Mouse (Mus musculus) urinary bladder, postnatal 4 days (tissue): ENCODE measurements around the gene Rpp25l.

Experiments used
- DNase-seq, 2 experiments: peaks; one replicate each; pipeline ENCODE4 v3.0.0; 2021 to 2022; ENCODE audit warnings: low spot score in 2 of 2

The Rpp25l gene

DNA sequence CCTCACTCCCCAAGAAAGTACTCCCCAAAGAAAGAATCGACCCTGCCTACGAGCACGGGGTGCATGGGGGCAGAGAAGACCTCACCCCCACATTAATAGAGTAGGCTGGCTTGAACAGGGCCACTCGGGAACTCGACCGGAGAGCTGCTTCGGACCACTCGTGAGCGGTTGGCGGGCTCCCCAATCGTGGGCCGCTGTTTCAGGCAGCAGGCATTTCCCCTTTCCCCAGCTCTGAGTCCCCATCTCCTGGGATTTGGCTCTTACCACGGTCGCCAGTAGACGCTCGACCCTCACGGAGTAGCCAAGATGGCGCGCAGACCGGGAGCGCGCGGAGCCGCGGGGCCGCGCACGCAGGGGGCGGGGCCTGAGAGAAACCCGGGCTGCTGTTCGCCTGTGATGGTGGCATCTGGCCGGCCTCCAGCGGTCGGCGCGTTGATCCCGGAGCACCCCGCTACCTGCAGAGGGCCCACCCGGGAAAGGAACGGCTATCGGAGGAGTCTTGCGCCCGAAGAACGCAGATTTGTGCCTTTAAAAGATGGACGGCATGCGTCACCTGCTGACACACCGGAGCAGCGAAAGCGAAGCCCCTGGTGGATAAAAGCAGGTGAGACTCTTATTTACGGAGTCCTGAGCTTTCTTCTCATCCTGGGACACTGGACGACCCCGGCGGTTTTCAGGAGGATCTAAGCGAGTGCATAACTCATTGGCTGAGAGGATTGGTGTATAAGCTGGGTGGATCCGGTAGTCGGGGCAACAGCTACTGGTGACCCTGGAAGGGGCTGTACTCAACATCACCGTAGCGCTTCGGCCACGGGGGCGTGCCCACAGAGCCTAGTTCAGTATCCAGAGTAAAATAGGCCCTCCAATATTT lies at the start of gene Rpp25l:
TSS of gene Rpp25l (minus strand) at position 338 of the 871 bp plus-strand sequence.
- peak; percentile 80 to 83 for DNase-seq

DNA sequence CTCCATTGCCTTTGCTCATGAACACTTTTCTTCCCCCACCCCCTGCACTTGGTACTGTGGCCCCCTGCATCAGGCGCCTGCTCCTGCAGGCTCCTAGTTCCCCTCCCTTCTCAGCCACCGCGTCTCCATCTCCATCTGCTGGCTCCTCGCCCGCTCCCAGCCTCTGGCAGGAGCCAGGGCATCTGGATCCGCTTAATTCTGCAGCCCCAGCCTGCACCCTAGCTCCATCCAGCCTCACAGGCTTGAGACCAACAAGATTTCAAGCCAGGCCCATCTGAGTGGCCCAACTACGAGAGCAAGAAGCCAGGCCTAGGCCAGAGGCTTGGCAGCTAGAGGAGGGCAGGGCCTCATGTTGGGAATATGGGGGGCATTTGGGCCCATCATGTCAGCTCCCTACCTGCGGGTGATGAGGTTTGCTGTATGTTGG lies 49.4 kb upstream of the Rpp25l start:
- peak; percentile 64 to 81 for DNase-seq

- DNase-seq: peak in 1 of 2 experiments; percentile 72
These were observed 48.9 kb upstream of the Rpp25l start for GRCm38 (mm10) chr4:41762099-41762687.

- no peak for DNase-seq
These were observed 48.3 kb upstream of the Rpp25l start for GRCm38 (mm10) chr4:41761680-41762079.

- DNase-seq: no peak
These were observed 47.6 kb upstream of the Rpp25l start for GRCm38 (mm10) chr4:41760911-41761310.

DNA sequence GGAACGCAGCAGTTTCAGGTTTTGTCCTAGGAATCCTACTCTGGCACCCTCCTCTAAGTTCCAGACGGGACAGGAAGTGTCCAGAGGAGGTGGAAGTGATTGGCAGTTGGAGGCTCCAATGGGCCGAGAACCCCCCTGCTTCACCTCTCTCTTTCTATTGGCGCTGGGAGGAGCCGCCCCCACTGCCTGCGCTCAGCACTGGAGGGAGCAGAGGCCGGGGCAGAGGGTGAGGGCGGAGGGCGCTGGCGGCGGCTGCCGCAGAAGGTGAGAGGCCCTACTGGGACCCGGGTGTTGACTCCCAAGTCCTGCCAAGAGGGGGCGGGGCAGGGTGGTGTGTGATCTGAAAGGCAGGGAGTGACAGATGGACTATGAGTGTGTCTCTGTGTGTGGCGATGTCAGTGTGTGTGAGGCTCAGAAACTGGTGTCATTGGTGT lies 47.0 kb upstream of the Rpp25l start:
- peak; percentile 86 to 87 for DNase-seq

- no peak for DNase-seq
These were observed 46.4 kb upstream of the Rpp25l start for GRCm38 (mm10) chr4:41759656-41760287.

DNA sequence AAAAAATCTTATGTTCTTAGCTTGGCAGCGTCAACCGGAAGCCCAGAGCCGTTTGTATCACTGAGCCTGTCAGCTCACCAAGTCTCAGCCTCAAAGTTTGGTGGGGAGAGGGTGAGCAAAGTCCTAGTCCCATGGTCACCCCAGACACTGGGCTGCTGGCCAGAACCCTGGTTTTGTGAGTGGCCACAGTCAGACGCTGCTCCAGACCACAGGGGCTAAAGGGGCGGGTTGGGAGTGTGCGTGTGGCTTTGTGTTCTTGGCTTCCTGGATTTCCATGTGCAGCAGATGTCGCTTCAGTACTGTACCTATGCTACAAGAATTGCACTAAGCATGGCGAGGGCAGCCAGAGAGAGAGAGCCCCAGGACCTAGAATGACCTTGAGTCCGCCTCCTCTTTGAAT lies 45.9 kb upstream of the Rpp25l start:
- no peak for DNase-seq

GRCm38 (mm10) chr4:41758701-41759100 lies 45.4 kb upstream of the Rpp25l start:
- no peak for DNase-seq

DNA sequence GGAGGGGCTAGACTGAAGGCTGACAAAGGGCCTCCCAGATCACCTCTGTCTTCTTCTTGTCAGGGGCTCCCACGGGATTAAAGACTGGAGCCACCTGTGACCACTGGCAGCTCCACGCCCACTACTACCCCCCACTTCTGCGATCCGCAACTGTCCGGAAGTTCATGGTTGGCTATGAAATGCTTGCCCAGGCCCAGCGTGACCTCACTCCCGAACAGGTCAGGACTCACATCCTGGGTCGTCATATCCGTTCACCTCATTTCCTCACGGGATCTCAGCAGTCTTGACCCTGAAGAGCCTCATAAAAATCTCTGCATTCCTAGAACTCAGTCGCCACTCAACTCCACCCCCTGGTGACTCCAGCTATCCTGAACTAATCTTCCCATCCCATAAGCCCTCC lies 44.7 kb upstream of the Rpp25l start:
- DNase-seq: no peak

DNA sequence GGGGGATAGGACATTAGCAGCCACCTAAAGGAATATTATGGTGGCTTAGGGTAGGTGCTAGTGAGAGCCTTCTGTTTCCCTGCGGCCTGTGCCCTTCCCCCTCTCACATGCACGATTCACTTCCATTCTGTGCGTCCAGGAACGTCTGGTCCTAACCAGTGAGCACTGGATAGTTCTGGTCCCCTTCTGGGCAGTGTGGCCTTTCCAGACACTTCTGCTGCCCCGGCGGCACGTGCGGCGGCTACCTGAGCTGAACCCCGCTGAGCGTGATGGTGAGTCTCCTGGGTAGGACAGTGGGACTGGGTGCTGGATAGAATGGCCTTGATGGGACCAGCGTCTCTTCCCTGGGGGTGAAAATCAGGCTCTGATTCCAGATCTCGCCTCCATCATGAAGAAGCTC lies 44.0 kb upstream of the Rpp25l start:
- no peak for DNase-seq

- no peak for DNase-seq
These were observed 43.1 kb upstream of the Rpp25l start for GRCm38 (mm10) chr4:41756440-41756839.

- DNase-seq: peak; percentile 79 to 80
These were observed 42.3 kb upstream of the Rpp25l start, which contains the start of gene Sigmar1 for GRCm38 (mm10) chr4:41755338-41756305. Gene Sigmar1, minus strand, starts transcription at chr4:41756157.

- no peak for DNase-seq
These were observed 41.5 kb upstream of the Rpp25l start, which contains the start of gene Galt for GRCm38 (mm10) chr4:41754797-41755337. Gene Galt, plus strand, starts transcription at chr4:41755228.

GRCm38 (mm10) chr4:41745021-41745420 lies 31.7 kb upstream of the Rpp25l start:
- DNase-seq: no peak

DNA sequence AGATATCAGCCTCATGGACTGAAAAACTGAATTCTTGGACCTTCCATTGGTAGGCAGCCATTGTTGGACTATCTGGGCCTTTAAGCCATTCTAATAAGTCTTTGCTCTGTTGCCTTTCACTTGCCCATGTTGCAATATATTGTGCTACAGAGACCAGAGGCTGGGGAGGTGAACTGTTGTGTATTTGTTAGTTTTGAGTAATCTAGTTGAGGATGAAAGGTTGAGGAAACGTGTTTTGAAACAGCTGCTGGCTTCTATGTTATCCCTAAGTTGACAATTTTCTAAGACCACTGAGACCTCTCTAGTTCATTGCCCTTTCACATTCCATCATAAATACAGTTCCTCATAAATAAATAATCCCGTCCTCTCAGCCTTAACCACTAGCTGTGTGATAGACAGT lies 30.8 kb upstream of the Rpp25l start:
- DNase-seq: no peak

- DNase-seq: peak; percentile 89 to 90
These were observed 27.8 kb upstream of the Rpp25l start for GRCm38 (mm10) chr4:41741158-41741560.

- no peak for DNase-seq
These were observed 27.2 kb upstream of the Rpp25l start for GRCm38 (mm10) chr4:41740380-41741157.

DNA sequence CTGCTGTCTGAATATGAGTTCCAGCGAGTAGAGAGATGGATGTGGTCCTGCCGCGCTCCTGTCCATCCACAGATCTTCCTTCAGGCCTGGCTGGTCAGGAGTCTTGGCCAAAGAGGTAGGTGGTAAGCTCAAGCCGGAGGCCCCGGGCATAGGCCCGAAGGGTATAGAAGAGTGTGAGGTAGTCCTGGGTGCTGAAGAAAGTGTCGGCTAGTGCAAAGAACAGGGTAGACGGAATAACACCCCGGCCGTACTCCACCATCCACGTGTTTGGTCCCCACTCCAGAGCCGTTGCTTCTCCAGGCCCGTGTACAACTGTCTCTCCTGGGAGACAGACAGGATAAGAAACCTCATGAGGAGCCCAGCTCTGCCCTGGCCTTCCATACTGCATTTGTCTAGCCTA lies 25.9 kb upstream of the Rpp25l start:
- no peak for DNase-seq

- DNase-seq: no peak
These were observed 24.9 kb upstream of the Rpp25l start for GRCm38 (mm10) chr4:41738256-41738603.
